Mouse (Mus musculus): ENCODE measurements at regions not wholly inside any gene's neighbourhood (a gene's known extent, or its start where the extent isn't known, plus 50 kb on each side); places are given as distances from the start of the nearest gene placed in this dataset.

DNA sequence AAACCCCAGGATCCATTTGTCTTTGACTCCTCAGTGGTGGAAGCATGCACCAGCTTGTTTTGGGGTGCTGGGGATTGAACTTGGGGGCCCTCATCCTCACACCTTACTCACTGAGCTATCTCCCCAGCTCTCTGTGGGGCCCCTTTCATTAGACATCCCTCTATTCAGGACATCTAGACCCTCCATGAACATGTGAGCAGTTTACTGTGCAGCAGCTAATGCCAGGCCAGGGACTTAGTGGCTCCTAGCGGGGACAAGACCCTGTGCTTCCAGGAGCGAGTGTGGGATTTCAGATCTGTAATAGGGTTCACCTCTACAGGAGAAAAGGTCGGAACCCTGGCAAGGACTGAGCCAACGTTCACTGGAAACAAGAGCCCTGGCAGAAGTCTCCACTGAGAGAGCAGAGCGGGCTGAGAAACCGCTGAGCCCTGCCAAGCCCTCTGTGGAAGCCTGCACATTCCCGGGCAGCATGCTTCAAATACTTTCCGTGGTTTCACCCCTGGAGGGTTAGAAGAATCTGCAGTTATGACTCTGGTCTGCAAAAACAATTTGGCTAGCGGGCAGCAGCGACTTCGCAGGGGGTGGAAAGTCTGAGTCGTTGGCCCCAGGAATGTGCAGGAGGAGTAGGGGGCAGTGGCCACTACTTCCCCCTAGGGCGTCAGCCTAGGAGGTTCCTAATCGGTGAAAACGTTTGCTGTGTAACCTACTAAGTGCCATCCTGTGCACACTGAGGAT, 125.6 kb downstream of the Smad6 start:
- peaks cover 12% of the 10 kb centered on the region; the same call in 1 of the 2 replicates for H3K4me1 ChIP-seq
- H3K27me3 ChIP-seq, result no peaks in the 10 kb centered on the region
- no peak overlapping the region for H3K4me3 ChIP-seq
- H3K9me3 ChIP-seq, result no peaks in the 10 kb centered on the region
- no peak overlapping the region for H3K27ac ChIP-seq (replicated peaks)
- no peak overlapping the region for H3K9ac ChIP-seq (replicated peaks)
- no peak for ATAC-seq (replicated peaks)
- WGBS, result 63% methylated on average over 15 of the region's 15 CpGs
- no peaks in the 10 kb centered on the region for H3K36me3 ChIP-seq
- no peak overlapping the region for H3K4me2 ChIP-seq (replicated peaks)

DNA sequence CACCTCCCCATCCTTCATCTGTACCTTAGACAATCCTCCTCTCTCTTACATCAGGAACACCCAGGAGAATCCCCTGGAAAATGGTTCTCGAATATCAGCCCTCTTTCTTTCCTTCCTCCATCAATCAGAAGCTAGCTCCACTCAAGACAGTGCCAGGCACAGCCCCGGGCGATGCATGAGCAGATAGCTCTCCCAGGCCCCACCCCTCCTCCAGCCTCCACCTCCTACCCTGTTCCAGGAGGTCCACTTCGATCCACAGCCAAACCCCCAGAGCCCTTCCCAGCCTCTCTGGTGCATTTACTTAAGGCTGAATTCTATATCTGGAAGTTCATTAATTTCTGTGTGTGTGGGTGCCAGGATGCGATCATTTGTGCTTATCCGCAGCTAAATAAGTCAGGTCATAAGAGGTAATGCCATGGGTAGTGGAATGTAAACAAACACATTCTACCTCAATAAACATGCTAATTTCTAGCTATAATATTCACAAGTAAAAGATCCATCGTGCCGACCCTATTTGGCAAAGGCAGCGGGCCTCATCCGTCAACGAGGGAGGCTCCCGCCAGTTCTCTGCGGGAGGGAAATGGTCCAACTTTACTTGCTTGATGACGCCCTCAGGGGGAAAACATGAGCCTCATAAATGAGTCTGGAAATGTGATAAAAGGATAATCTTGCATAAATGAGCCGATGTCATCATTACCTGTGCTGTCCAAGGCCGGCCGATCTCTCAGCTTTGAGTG, 129.5 kb downstream of the Smad6 start:
- Histone ChIP-seq H3K27ac (replicated peaks) (no peak overlapping the region), H3K4me1 (peaks cover 12% of the 10 kb centered on the region; the same call in 1 of the 2 replicates), H3K4me2 (replicated peaks) (no peak overlapping the region), H3K9me3 (no peaks in the 10 kb centered on the region), H3K27me3 (no peaks in the 10 kb centered on the region), H3K9ac (replicated peaks) (no peak overlapping the region), H3K4me3 (no peak overlapping the region), H3K36me3 (no peaks in the 10 kb centered on the region)
- WGBS, result 48% methylated on average over 17 of the region's 17 CpGs
- no peak for ATAC-seq (replicated peaks)

DNA sequence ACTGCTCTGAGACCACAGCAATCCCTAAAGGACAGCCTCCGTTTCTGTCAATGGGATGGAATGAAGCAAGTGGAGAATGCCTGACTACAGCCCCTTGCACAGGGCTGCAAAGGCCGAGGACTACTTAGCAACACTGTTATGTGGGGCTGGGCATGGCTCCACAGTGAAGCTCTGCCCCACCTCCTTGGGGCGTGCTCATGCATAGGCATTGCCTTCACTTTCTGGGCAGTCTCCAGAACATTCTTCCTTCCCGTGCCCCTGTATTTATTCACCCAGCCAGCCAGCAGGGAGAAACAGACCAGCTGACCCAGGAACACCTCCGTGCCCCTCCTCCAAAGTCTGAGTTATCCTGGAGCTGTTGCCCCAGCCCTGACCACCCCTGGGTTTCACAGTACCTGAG, 131.1 kb downstream of the Smad6 start:
- no peak overlapping the region for H3K4me3 ChIP-seq
- H3K27ac ChIP-seq (replicated peaks), result no peak overlapping the region
- no peak overlapping the region for H3K4me2 ChIP-seq (replicated peaks)
- WGBS, result 68% methylated on average over 5 of the region's 5 CpGs
- no peaks in the 10 kb centered on the region for H3K36me3 ChIP-seq
- H3K27me3 ChIP-seq, result no peaks in the 10 kb centered on the region
- no peak for ATAC-seq (replicated peaks)
- peaks cover 12% of the 10 kb centered on the region; the same call in 1 of the 2 replicates for H3K4me1 ChIP-seq
- no peaks in the 10 kb centered on the region for H3K9me3 ChIP-seq
- H3K9ac ChIP-seq (replicated peaks), result no peak overlapping the region

DNA sequence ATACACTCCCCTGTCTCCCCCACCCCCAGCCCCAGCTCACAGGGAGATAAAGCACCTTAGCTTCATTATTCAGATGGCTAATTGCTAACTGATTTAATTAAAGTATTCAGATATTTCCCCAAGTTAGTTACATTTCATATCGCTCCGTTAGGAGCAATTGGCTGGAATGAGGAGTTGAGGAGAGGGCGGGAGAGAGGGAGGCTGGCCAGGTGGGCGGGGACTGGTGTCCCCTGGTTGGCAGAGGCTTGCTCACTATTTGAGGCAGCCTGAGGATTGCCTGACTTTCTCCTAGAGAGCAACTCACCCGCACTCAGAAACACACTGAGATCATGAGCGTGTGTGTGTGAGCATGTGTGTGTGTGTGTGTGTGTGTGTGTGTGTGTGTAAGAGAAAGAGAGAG, 131.8 kb upstream of the Smad3 start:
- no peak overlapping the region for H3K9ac ChIP-seq (replicated peaks)
- H3K4me1 ChIP-seq, result peaks cover 21% of the 10 kb centered on the region
- H3K4me3 ChIP-seq, result no peak overlapping the region
- no peak overlapping the region for H3K27ac ChIP-seq (replicated peaks)
- 53% methylated on average over 6 of the region's 6 CpGs for WGBS
- no peak for ATAC-seq (replicated peaks)
- H3K27me3 ChIP-seq, result no peaks in the 10 kb centered on the region
- no peak overlapping the region for H3K4me2 ChIP-seq (replicated peaks)
- no peaks in the 10 kb centered on the region for H3K9me3 ChIP-seq
- H3K36me3 ChIP-seq, result no peaks in the 10 kb centered on the region

DNA sequence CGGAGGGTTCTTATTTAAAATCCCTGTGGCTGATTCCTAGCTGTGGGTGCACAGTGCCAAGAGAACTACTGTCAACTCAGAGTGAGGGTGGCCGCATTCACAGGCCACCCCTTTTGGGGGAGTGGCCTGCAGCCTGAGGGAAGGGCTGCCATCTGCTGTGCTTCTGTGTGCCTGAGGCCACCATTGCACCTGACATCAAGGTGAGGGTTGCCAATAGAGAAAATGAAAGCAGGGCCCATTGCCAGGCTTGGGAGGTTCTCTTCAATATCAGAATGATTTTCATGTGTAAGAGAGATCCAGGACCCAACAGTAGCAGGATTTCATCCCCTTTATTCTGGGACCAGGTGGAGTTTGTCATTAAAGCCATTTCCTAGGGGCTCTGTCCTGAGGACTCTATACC, 127.2 kb upstream of the Smad3 start:
- peaks cover 35% of the 10 kb centered on the region for H3K4me1 ChIP-seq
- H3K9me3 ChIP-seq, result no peaks in the 10 kb centered on the region
- H3K4me3 ChIP-seq, result no peak overlapping the region
- H3K9ac ChIP-seq (replicated peaks), result no peak overlapping the region
- 48% methylated on average over 2 of the region's 2 CpGs for WGBS
- H3K27me3 ChIP-seq, result no peaks in the 10 kb centered on the region
- no peak for ATAC-seq (replicated peaks)
- peak overlapping the region; percentile 59 for H3K27ac ChIP-seq (replicated peaks)
- no peak overlapping the region for H3K4me2 ChIP-seq (replicated peaks)
- H3K36me3 ChIP-seq, result no peaks in the 10 kb centered on the region

DNA sequence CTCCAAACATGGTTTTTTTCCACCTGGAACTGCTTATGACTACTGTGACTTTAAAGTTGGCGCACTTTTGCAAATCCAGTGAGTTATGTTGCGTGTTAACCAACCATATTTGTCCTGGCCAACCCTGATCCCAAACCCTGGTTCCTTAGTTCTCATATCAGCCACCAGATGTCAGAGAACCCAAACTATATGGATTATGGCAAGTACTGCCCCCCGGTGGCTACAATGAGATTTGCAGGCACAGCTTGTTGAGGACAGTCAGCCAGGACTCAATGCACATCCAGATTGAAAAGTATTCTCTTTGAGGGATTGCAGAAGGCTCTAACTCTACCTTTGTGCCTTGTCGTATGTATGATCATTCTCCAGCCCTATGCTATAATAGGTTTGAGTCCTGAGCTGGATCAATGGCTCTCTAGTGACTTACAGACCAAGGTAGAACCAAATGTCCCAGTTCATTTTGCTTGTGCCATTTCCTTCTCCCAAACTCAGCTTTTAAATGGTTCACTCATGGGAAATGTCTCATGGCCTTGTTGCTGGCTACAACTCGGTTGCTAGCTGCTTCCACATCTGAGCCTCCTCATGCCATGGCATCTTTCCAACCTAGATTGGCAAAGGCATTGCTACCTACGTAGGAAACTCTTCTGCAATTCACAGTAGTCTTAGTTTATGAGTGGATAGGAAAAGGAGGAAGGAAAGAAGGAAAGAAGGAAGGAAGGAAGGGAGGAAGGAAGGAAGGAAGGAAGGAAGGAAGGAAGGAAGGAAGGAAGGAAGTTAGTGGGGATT, 126.1 kb upstream of the Smad3 start:
- no peak overlapping the region for H3K4me2 ChIP-seq (replicated peaks)
- no peak overlapping the region for H3K4me3 ChIP-seq
- H3K9ac ChIP-seq (replicated peaks), result no peak overlapping the region
- no peaks in the 10 kb centered on the region for H3K9me3 ChIP-seq
- H3K27me3 ChIP-seq, result no peaks in the 10 kb centered on the region
- ATAC-seq (replicated peaks), result no peak
- no peaks in the 10 kb centered on the region for H3K36me3 ChIP-seq
- peaks cover 42% of the 10 kb centered on the region for H3K4me1 ChIP-seq
- peak overlapping the region; percentile 59; the same call in 1 of the 2 replicates for H3K27ac ChIP-seq (replicated peaks)
- 64% methylated on average over 6 of the region's 6 CpGs for WGBS

DNA sequence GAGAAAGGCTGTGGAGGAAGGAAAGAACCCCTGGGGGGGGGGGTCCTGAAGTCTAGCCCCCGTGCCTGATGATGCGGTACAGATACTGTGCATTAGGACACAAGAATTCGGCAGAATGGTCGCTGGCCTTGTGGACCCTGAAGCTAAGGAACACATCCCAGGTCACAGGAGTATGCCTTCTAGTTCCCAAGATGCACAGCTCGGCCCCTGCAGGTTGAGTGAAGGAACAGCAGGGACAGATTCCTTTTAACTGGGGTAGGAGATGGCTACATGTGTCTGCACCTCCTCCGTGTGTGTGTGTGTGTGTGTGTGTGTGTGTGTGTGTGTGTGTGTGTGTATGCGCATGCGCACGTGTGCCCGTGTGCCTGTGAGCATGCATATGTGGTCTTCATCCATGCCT, 123.9 kb upstream of the Smad3 start:
- WGBS, result 82% methylated on average over 10 of the region's 10 CpGs
- H3K4me2 ChIP-seq (replicated peaks), result 0 out of 2 replicates have a peak overlapping the region, but pooled peaks have one; percentile 46
- ATAC-seq (replicated peaks), result 0 out of 2 replicates have a peak, but pooled peaks have one; percentile 4
- no peaks in the 10 kb centered on the region for H3K36me3 ChIP-seq
- H3K27ac ChIP-seq (replicated peaks), result peak overlapping the region; percentile 73
- peaks cover 46% of the 10 kb centered on the region for H3K4me1 ChIP-seq
- H3K27me3 ChIP-seq, result no peaks in the 10 kb centered on the region
- H3K9me3 ChIP-seq, result no peaks in the 10 kb centered on the region
- no peak overlapping the region for H3K9ac ChIP-seq (replicated peaks)
- no peak overlapping the region for H3K4me3 ChIP-seq

DNA sequence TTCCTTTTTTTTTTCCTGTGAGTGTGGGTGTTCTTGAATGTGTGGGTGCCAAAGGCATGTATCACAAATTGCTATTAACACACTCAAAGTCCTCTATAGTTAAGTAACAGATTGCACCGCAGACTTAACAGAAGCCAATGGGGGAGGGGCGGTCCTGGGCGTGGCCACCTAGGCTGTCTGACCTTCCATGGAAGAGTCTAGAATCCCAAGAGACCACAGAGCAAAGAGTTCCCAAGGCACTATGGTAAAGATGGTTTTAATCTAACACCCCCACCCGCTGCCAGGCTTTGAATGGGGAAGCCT, 123.4 kb upstream of the Smad3 start:
- no peaks in the 10 kb centered on the region for H3K9me3 ChIP-seq
- no peak overlapping the region for H3K9ac ChIP-seq (replicated peaks)
- peak; percentile 3; the same call in 1 of the 2 replicates for ATAC-seq (replicated peaks)
- H3K27me3 ChIP-seq, result no peaks in the 10 kb centered on the region
- H3K36me3 ChIP-seq, result no peaks in the 10 kb centered on the region
- H3K4me3 ChIP-seq, result peak overlapping the region; percentile 25; the same call in 1 of the 2 replicates
- H3K27ac ChIP-seq (replicated peaks), result peak overlapping the region; percentile 73
- H3K4me1 ChIP-seq, result peaks cover 50% of the 10 kb centered on the region
- H3K4me2 ChIP-seq (replicated peaks), result peak overlapping the region; percentile 46
- WGBS, result 41% methylated on average over 4 of the region's 4 CpGs

DNA sequence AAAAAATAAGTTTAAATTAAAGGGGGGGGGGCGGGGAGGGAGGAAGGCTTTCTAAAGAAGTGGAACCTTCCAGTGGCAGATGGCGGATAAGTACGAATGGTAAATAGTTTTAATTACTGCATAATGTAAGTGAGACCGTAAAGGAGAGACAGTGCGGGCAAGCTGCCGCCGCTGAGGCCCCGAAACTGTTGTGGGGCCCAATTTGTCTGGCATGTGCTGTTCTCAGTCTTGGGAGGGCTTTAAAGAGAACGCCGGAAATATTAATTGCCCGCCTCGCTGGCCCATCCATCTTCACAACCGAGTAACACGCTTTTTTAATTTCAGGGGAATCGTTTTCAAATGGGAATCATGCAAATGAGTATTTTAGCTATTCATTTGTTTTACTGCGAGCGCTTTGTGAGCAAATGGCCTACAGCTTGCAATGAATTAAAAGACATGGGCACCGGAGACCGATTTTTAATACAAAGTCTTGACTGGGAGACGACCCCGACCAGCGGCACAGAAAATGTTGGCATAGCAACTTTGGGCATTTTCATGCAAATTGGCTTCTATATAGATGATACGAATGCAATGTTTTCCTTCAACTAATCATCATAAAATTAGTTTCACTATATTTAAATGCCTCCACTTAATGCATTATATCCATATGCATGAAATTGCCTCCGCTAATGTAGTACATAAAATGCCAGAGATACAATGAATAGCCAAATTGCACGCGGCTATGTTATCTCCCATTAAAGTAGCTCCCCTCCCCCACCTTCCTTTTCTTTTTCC, 122.9 kb upstream of the Smad3 start:
- Histone ChIP-seq H3K4me1 (peaks cover 52% of the 10 kb centered on the region), H3K4me2 (replicated peaks) (peak overlapping the region; percentile 46), H3K9me3 (no peaks in the 10 kb centered on the region), H3K9ac (replicated peaks) (peak overlapping the region; percentile 29; the same call in 1 of the 2 replicates), H3K4me3 (peak overlapping the region; percentile 25), H3K36me3 (no peaks in the 10 kb centered on the region), H3K27ac (replicated peaks) (peak overlapping the region; percentile 73), H3K27me3 (no peaks in the 10 kb centered on the region)
- WGBS, result 7% methylated on average over 26 of the region's 26 CpGs
- peak; percentile 80 for ATAC-seq (replicated peaks)

DNA sequence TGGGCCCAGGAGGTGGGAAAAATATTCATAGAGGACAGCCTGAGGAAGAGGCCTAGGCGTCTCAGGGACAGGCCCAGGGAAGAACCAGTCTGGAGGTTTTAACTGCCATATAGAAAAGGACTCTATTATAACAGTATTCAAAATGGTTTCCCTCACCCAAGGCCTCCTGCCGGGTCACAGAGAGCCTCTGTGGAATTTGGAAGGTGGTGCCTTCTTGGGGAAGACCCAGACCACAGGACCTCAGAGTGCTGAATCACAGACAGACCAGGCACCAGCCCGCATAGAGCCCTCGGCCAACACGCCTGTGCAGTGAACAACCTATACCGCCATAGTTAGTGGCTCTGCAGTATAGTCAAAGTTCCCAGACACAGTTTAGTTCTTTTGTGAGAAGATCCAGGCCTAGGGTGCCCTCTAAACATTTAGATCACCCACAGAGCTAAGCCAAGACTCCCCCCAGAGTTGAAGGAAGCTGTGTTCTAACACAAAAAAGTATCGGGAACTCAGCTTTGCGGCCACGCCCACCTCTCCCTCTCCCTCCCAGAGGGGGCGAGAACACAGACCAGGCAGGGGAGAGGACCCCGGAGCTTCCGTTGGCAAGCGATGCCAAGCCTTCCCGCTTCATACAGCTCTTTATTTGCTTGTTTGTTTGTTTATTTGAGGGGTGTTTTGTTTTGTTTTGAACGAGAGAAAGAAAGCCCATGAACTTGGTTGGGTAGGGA, 122.1 kb upstream of the Smad3 start:
- H3K27me3 ChIP-seq, result no peaks in the 10 kb centered on the region
- H3K27ac ChIP-seq (replicated peaks), result peak overlapping the region; percentile 73
- peak overlapping the region; percentile 25 for H3K4me3 ChIP-seq
- 0 out of 2 replicates have a peak overlapping the region, but pooled peaks have one; percentile 0 for H3K9ac ChIP-seq (replicated peaks)
- no peaks in the 10 kb centered on the region for H3K36me3 ChIP-seq
- ATAC-seq (replicated peaks), result peak; percentile 69
- WGBS, result 13% methylated on average over 15 of the region's 15 CpGs
- H3K4me2 ChIP-seq (replicated peaks), result peak overlapping the region; percentile 46
- peaks cover 47% of the 10 kb centered on the region for H3K4me1 ChIP-seq
- no peaks in the 10 kb centered on the region for H3K9me3 ChIP-seq

DNA sequence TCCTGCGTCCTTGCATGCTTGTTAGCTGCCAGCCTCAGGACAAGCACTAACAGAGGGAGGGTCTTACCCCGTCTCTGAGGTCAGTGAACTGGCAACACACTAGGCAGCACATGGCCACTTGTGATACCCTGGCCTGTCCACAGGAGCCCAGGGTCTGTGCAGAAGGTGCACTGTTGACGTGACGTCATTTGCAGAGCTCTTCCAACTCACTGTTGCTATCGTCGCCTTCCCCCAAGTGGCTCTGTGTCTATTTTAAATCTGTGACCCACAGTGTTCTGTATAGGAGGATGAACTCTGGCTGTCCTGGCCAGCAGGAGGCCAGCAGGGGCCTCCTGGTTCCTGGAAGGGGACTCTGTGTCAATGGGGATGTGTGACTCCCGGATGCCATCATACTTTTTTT, 120.1 kb upstream of the Smad3 start:
- H3K9ac ChIP-seq (replicated peaks), result no peak overlapping the region

More for the DNA sequence above, 120.1 kb upstream of the Smad3 start:
- Histone ChIP-seq H3K27ac (replicated peaks) (no peak overlapping the region), H3K9me3 (no peaks in the 10 kb centered on the region), H3K4me3 (no peak overlapping the region), H3K4me2 (replicated peaks) (no peak overlapping the region), H3K27me3 (no peaks in the 10 kb centered on the region), H3K36me3 (no peaks in the 10 kb centered on the region), H3K4me1 (peaks cover 36% of the 10 kb centered on the region)
- 84% methylated on average over 7 of the region's 7 CpGs for WGBS
- no peak for ATAC-seq (replicated peaks)
